9 mouse cellular contexts compared by ENCODE assay signal in the genomic region with DNA sequence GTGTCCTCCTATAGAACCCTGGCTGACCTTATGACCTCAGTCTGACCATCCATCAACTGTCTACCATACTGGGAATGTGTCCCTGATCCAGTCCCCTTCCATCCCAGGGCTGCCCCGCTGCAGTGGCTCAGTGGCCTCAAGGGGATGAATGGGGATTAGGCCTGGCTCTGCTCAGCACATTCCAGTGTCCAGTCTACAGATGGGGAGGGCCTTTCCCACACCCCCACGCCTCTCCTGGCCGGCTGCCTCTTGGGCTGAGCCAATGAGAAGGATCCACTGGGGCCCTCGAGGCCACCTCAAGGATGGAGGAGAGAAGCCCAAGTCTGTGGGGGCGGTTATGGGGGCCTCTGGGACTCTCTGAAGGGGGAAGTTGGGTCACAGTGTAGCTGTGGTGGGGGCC. TPM values are rescaled to one million over a fixed set of nuclear protein-coding genes. Genes with fewer than 3 reads are reported as not detected.
A peak's percentile ranks its signal among the peaks of the same experiment; 100 is the strongest.
DNase-seq lines count a peak whose midpoint lies in the region; ATAC-seq and TF ChIP-seq lines count a peak whose summit lies in the region.
"Had no signal": no experiment of that assay in that cellular context is flagged by ENCODE, and none has a peak within 500 bp of the region (broad histone marks: within the 10 kb centered on the region; RNA-seq: fewer than 3 reads in every experiment).

No protein-coding gene starts in this region.

- TF ChIP-seq EP300 in liver, postnatal 0 days (IDR thresholded peaks at IDR 0.05; ENCODE audit: low read depth), result no peak

- no peak for TF ChIP-seq CTCF in liver, postnatal 0 days (IDR thresholded peaks at IDR 0.05; ENCODE audit: low read depth)
- TF ChIP-seq CTCF in thymus, adult 2 months (IDR thresholded peaks at IDR 0.05; ENCODE audit: borderline replicate concordance, control insufficient read depth, extremely low read depth, insufficient read depth, low read length, poor library complexity), result no peak

- TF ChIP-seq POLR2A in thymus, adult 2 months (IDR thresholded peaks at IDR 0.05; ENCODE audit: control insufficient read depth, extremely low read depth, insufficient read depth, low read length, poor library complexity), result no peak

- H3K4me2 ChIP-seq in liver, embryonic 11.5 days, result no peak overlapping the region
- H3K4me2 ChIP-seq in liver, postnatal 0 days (ENCODE audit: low read depth, low read length), result no peak overlapping the region
- no peak overlapping the region for H3K4me2 ChIP-seq in embryonic facial prominence, embryonic 14.5 days (ENCODE audit: low read depth, low read length)
- H3K4me2 ChIP-seq in hindbrain, embryonic 13.5 days, result no peak overlapping the region
- H3K4me2 ChIP-seq in liver, embryonic 16.5 days (ENCODE audit: low read depth, low read length), result no peak overlapping the region

- H3K27me3 ChIP-seq in liver, embryonic 11.5 days (replicated peaks; ENCODE audit: control insufficient read depth, insufficient read depth, low read length), result no peaks in the 10 kb centered on the region
- H3K27me3 ChIP-seq in liver, postnatal 0 days (ENCODE audit: insufficient read depth, low read length), result no peaks in the 10 kb centered on the region
- no peaks in the 10 kb centered on the region for H3K27me3 ChIP-seq in embryonic facial prominence, embryonic 14.5 days (replicated peaks; ENCODE audit: control insufficient read depth, insufficient read depth, low read length)
- H3K27me3 ChIP-seq in hindbrain, embryonic 13.5 days, result 0 out of 2 replicates have a peak, but pooled peaks cover 5% of the 10 kb centered on the region
- H3K27me3 ChIP-seq in liver, embryonic 16.5 days (ENCODE audit: control insufficient read depth, insufficient read depth, low read depth, low read length), result no peaks in the 10 kb centered on the region
- no peaks in the 10 kb centered on the region for H3K27me3 ChIP-seq in thymus, adult 2 months (ENCODE audit: control insufficient read depth, insufficient read depth, low read length)

- no peaks in the 10 kb centered on the region for H3K36me3 ChIP-seq in liver, embryonic 11.5 days (ENCODE audit: control insufficient read depth, insufficient read depth, low read length)
- no peaks in the 10 kb centered on the region for H3K36me3 ChIP-seq in liver, postnatal 0 days (replicated peaks; ENCODE audit: insufficient read depth, low read length)
- H3K36me3 ChIP-seq in embryonic facial prominence, embryonic 14.5 days (ENCODE audit: control insufficient read depth, insufficient read depth, low read length), result no peaks in the 10 kb centered on the region
- H3K36me3 ChIP-seq in hindbrain, embryonic 13.5 days, result no peaks in the 10 kb centered on the region
- H3K36me3 ChIP-seq in liver, embryonic 16.5 days (ENCODE audit: control insufficient read depth, insufficient read depth), result no peaks in the 10 kb centered on the region
- H3K36me3 ChIP-seq in thymus, adult 2 months (ENCODE audit: control insufficient read depth, insufficient read depth, low read length), result no peaks in the 10 kb centered on the region

- no peak overlapping the region for H3K4me3 ChIP-seq in liver, embryonic 11.5 days (ENCODE audit: low read depth, low read length)
- H3K4me3 ChIP-seq in liver, postnatal 0 days (ENCODE audit: low read depth, low read length), result no peak overlapping the region
- H3K4me3 ChIP-seq in embryonic facial prominence, embryonic 14.5 days (ENCODE audit: low read depth, low read length), result no peak overlapping the region
- no peak overlapping the region for H3K4me3 ChIP-seq in hindbrain, embryonic 13.5 days
- no peak overlapping the region for H3K4me3 ChIP-seq in liver, embryonic 16.5 days (ENCODE audit: low read depth, low read length)
- H3K4me3 ChIP-seq in thymus, adult 2 months (ENCODE audit: control insufficient read depth, insufficient read depth, low read length), result no peak overlapping the region

- no peaks in the 10 kb centered on the region for H3K9me3 ChIP-seq in liver, embryonic 11.5 days (ENCODE audit: control insufficient read depth, low read length)
- no peaks in the 10 kb centered on the region for H3K9me3 ChIP-seq in liver, postnatal 0 days (ENCODE audit: low read length)
- no peaks in the 10 kb centered on the region for H3K9me3 ChIP-seq in embryonic facial prominence, embryonic 14.5 days (ENCODE audit: control insufficient read depth, low read length)
- no peaks in the 10 kb centered on the region for H3K9me3 ChIP-seq in hindbrain, embryonic 13.5 days
- H3K9me3 ChIP-seq in liver, embryonic 16.5 days (replicated peaks; ENCODE audit: control insufficient read depth, low read length), result no peaks in the 10 kb centered on the region

- ATAC-seq in liver, embryonic 11.5 days (replicated peaks; ENCODE audit: low FRiP score), result 0 out of 2 replicates have a peak, but pooled peaks have one; percentile 5
- no peak for ATAC-seq in liver, postnatal 0 days
- 0 out of 2 replicates have a peak, but pooled peaks have one; percentile 22 for ATAC-seq in embryonic facial prominence, embryonic 14.5 days (ENCODE audit: low read depth)
- ATAC-seq in hindbrain, embryonic 13.5 days (ENCODE audit: low FRiP score), result peak; percentile 35; the same call in 1 of the 2 replicates
- 0 out of 2 replicates have a peak, but pooled peaks have one; percentile 10 for ATAC-seq in liver, embryonic 16.5 days (ENCODE audit: low read depth)
- ATAC-seq in activated CD4-positive, CD25-positive, alpha-beta regulatory T cell, adult 4 months, result no peak

- peaks cover 31% of the 10 kb centered on the region for H3K4me1 ChIP-seq in liver, embryonic 11.5 days (replicated peaks; ENCODE audit: control insufficient read depth, insufficient read depth, low read length)
- peaks cover 13% of the 10 kb centered on the region; the same call in 1 of the 2 replicates for H3K4me1 ChIP-seq in liver, postnatal 0 days (ENCODE audit: insufficient read depth)
- peaks cover 13% of the 10 kb centered on the region; the same call in 1 of the 2 replicates for H3K4me1 ChIP-seq in embryonic facial prominence, embryonic 14.5 days (ENCODE audit: control insufficient read depth, insufficient read depth, low read length)
- peaks cover 28% of the 10 kb centered on the region for H3K4me1 ChIP-seq in hindbrain, embryonic 13.5 days (replicated peaks)
- H3K4me1 ChIP-seq in liver, embryonic 16.5 days (ENCODE audit: control insufficient read depth, low read depth, low read length), result peaks cover 37% of the 10 kb centered on the region
- H3K4me1 ChIP-seq in thymus, adult 2 months (replicated peaks; ENCODE audit: control insufficient read depth, insufficient read depth, low read length), result peaks cover 54% of the 10 kb centered on the region

- peak overlapping the region; percentile 18; the same call in 1 of the 2 replicates for H3K9ac ChIP-seq in liver, embryonic 11.5 days (ENCODE audit: low read depth, low read length)
- no peak overlapping the region for H3K9ac ChIP-seq in liver, postnatal 0 days (replicated peaks)
- H3K9ac ChIP-seq in embryonic facial prominence, embryonic 14.5 days (ENCODE audit: low read depth, low read length), result no peak overlapping the region
- no peak overlapping the region for H3K9ac ChIP-seq in hindbrain, embryonic 13.5 days
- no peak overlapping the region for H3K9ac ChIP-seq in liver, embryonic 16.5 days (ENCODE audit: low read depth, low read length)

- DNase-seq in liver, embryonic 11.5 days (ENCODE audit: low spot score), result no peak
- no peak for DNase-seq in liver, postnatal 0 days
- peak; percentile 56 for DNase-seq in embryonic facial prominence, embryonic 14.5 days (ENCODE audit: low spot score)
- DNase-seq in gastrocnemius, postnatal 10 days, result peak; percentile 75
- DNase-seq in thymus, adult 2 months, result no peak

- H3K27ac ChIP-seq in liver, embryonic 11.5 days (ENCODE audit: low read depth, low read length), result no peak overlapping the region; the same call in 1 of the 2 replicates
- H3K27ac ChIP-seq in liver, postnatal 0 days (ENCODE audit: low read depth), result no peak overlapping the region
- H3K27ac ChIP-seq in embryonic facial prominence, embryonic 14.5 days (replicated peaks; ENCODE audit: low read depth, low read length), result no peak overlapping the region
- H3K27ac ChIP-seq in hindbrain, embryonic 13.5 days, result no peak overlapping the region
- no peak overlapping the region for H3K27ac ChIP-seq in liver, embryonic 16.5 days (ENCODE audit: low read length)
- H3K27ac ChIP-seq in thymus, adult 2 months (ENCODE audit: control insufficient read depth, insufficient read depth, low read length), result no peak overlapping the region

- WGBS in liver, embryonic 11.5 days, result 58% methylated on average over 5 of the region's 5 CpGs
- WGBS in liver, postnatal 0 days (ENCODE audit: insufficient replicate concordance), result 57% methylated on average over 5 of the region's 5 CpGs
- 31% methylated on average over 4 of the region's 5 CpGs for WGBS in embryonic facial prominence, embryonic 14.5 days
- whole genome bisulfite sequencing in hindbrain, embryonic 13.5 days, result 37% methylated on average over 5 of the region's 5 CpGs
- 52% methylated on average over 5 of the region's 5 CpGs for WGBS in liver, embryonic 16.5 days (ENCODE audit: insufficient replicate concordance)
- 72% methylated on average over 5 of the region's 5 CpGs for WGBS in thymus, adult 2 months

RNA-seq across cellular contexts. Expression of gene Grifin, which starts 0.6 kb away (rescaled TPM):
- polyA plus RNA-seq in liver, embryonic 11.5 days (2014; fragmentation: Nextera tagmentation; extraction: Ambion mirVana), result 1.8 and 2.6 TPM in 2 replicates
- polyA plus RNA-seq in liver, postnatal 0 days (2015; fragmentation: Nextera tagmentation; extraction: Ambion mirVana), result not detected in 2 replicates
- not detected in 2 replicates for polyA plus RNA-seq in embryonic facial prominence, embryonic 14.5 days (2014; fragmentation: Nextera tagmentation; extraction: Ambion mirVana)
- not detected for total RNA-seq in gastrocnemius, postnatal 10 days (2021)
- not detected in 2 replicates for polyA plus RNA-seq in hindbrain, embryonic 13.5 days (2015; fragmentation: Nextera tagmentation; extraction: Ambion mirVana)
- 0.59 and 1.2 TPM in 2 replicates for polyA plus RNA-seq in liver, embryonic 16.5 days (2015; fragmentation: Nextera tagmentation; extraction: Ambion mirVana)
- 2.7 TPM in 2 replicates for polyA plus RNA-seq in thymus, adult 2 months (2012; rRNA removed)
- 1 to 10 TPM in 1 of 2 experiments, under 1 TPM in 1; 0.98 to 3.8 TPM for polyA plus RNA-seq in activated CD4-positive, CD25-positive, alpha-beta regulatory T cell, adult 4 months (2017; shearing (Covaris generic))
- total RNA-seq: adrenal gland, adult 18-20 months had no signal

RNA-seq across cellular contexts. Expression of gene Lfng, which starts 41.7 kb away (rescaled TPM):
- 10.6 and 11.0 TPM in 2 replicates for polyA plus RNA-seq in liver, embryonic 11.5 days (2014; fragmentation: Nextera tagmentation; extraction: Ambion mirVana)
- 5.0 and 5.9 TPM in 2 replicates for polyA plus RNA-seq in liver, postnatal 0 days (2015; fragmentation: Nextera tagmentation; extraction: Ambion mirVana)
- polyA plus RNA-seq in embryonic facial prominence, embryonic 14.5 days (2014; fragmentation: Nextera tagmentation; extraction: Ambion mirVana), result 24.6 and 27.9 TPM in 2 replicates
- 1 to 10 TPM; 7.1 to 9.0 TPM for total RNA-seq in gastrocnemius, postnatal 10 days (2021)
- polyA plus RNA-seq in hindbrain, embryonic 13.5 days (2015; fragmentation: Nextera tagmentation; extraction: Ambion mirVana), result 22.9 and 27.1 TPM in 2 replicates
- 8.3 and 9.7 TPM in 2 replicates for polyA plus RNA-seq in liver, embryonic 16.5 days (2015; fragmentation: Nextera tagmentation; extraction: Ambion mirVana)
- 141 and 171 TPM in 2 replicates for polyA plus RNA-seq in thymus, adult 2 months (2012; rRNA removed)
- polyA plus RNA-seq in activated CD4-positive, CD25-positive, alpha-beta regulatory T cell, adult 4 months (2017; shearing (Covaris generic)), result 10 to 100 TPM; 33.9 to 35.5 TPM

Comparison
In these comparisons a context has a peak if more than half of its experiments do, and no peak if none do; other contexts are left out.
1. ATAC-seq: peak in liver, embryonic 11.5 days (single experiment), embryonic facial prominence, embryonic 14.5 days (single experiment), hindbrain, embryonic 13.5 days (single experiment) and liver, embryonic 16.5 days (single experiment); none in liver, postnatal 0 days (single experiment) and activated CD4-positive, CD25-positive, alpha-beta regulatory T cell, adult 4 months (single experiment).
2. DNase-seq: peak in embryonic facial prominence, embryonic 14.5 days (single experiment) and gastrocnemius, postnatal 10 days (single experiment); none in liver, embryonic 11.5 days (single experiment), liver, postnatal 0 days (single experiment) and thymus, adult 2 months (single experiment).